Mouse (Mus musculus) cerebellum, adult 2 months (tissue): ENCODE results near the gene Add1.

Experiments
- CTCF ChIP-seq: fragments of 200-500 bp; IDR thresholded peaks from 2 replicates; pipeline ENCODE4 v1.5.1; 2011; ENCODE audit warnings: low read depth, mild to moderate bottlenecking, control low read depth, low read length, moderate library complexity, borderline replicate concordance; ENCODE audit not compliant: insufficient read depth
- POLR2A ChIP-seq: fragments of 200-500 bp; IDR thresholded peaks from 2 replicates; pipeline ENCODE4 v1.6.1; 2011; ENCODE audit warnings: low read length, control low read depth, borderline replicate concordance; ENCODE audit not compliant: insufficient read depth

- TF ChIP-seq CTCF (no peak), POLR2A (no peak)
Measured at GRCm38 (mm10) chr5:34528724-34529123, 44.7 kb upstream of the Add1 start.
